Mouse (Mus musculus): ENCODE measurements around the gene Arl10. TPM values are rescaled to one million over a fixed set of nuclear protein-coding genes. Genes with fewer than 3 reads are reported as not detected.

The Arl10 gene
- total RNA-seq (2021), result 10 to 100 TPM; 27.1 to 31.4 TPM
- long read RNA-seq, experiment 1, partial matches to known transcripts, result 0 of 7 reads
- long read RNA-seq, experiment 1, other reads (novel, unspliced or antisense), result 1 of 7 reads
- long read RNA-seq, experiment 2, partial matches to known transcripts, result 0 of 5 reads
- long read RNA-seq, experiment 2, other reads (novel, unspliced or antisense), result 1 of 5 reads

- DNase-seq, result peak; percentile 86
Observed at GRCm38 (mm10) chr13:54574854-54575481, at the start of gene Arl10. Arl10 (plus strand) TSS chr13:54575015.

DNA sequence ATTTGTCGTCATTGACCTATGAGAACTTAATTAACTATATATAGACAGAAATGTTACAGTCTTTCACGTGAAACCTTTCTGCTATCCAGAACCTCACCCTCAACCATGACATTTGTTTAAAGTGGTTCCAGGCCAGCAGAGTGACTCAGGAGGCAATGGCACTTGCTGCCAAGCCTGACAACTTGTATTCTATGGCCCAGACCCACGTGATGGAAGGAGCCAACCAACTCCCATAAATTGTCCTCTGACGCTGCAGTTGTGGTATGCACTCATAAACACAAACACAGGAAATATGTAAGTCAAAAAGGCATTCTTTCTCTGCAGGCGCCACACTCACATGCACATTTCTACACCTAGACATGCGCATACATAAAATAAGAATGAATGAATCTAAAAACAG lies 47.7 kb upstream of the Arl10 start:
- peak; percentile 30 for DNase-seq

DNA sequence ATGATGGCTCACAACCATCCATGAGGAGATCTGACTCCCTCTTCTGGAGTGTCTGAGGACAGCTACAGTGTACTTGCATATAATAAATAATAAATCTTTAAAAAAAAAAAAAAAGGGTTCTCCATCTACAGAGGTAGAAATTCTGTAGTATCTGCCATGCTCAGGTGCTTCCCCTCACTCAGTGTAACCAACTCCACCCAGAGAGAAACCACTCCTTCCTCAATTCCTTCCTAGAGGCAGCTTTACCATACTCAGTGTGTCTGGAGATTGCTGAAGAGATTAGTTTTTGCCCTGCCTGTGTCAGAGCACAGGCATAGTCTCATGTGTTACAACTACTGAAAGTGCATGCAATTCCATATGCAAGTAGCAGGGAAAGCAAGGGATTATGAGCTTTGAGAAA lies 42.7 kb upstream of the Arl10 start:
- DNase-seq, result no peak

DNA sequence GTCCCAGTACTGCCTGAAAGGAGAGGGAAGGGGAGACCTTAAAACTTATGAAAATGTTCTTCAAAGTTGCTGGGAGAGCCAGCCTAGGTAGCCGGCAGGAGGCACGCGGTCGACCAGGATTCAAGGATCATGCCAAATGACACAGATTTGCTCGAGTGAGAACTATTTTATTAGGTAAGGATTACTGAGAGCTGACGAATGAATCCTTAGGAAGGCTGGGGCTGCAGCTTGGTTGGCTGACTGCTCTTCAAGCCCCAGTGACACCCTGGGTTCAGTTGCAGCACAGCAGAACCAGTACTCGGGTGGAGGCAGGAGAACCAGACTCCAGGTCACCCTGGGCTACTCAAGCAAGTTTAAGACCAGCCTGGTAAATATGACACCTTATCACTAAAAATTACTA lies 26.8 kb upstream of the Arl10 start:
- no peak for DNase-seq

- no peak for DNase-seq
Observed at GRCm38 (mm10) chr13:54556176-54556575, 18.6 kb upstream of the Arl10 start.

- peak; percentile 73 for DNase-seq
Observed at GRCm38 (mm10) chr13:54556796-54557195, 18.0 kb upstream of the Arl10 start.

- DNase-seq, result no peak
Observed at GRCm38 (mm10) chr13:54557652-54558051, 17.2 kb upstream of the Arl10 start.

DNA sequence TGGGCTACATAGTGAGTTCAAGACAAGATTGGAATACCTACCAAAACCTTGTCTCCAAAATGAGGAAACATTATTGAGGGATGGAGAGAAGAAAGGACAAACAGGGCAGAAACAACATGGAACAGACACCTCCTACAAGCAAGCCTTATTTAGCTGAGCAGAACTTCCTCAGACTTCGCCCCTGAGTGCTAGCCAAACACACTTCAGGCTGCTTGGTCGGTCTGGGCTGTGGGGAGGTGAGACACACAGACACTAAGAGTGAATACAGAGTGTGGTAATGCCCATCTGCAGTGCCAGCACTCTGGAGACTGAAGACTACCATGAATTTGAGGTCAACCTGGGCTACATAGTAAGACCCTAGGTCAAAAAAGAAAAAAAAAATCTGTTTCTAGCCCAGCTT lies 15.2 kb upstream of the Arl10 start:
- no peak for DNase-seq

- no peak for DNase-seq
Observed at GRCm38 (mm10) chr13:54560608-54561007, 14.2 kb upstream of the Arl10 start.

GRCm38 (mm10) chr13:54562562-54562961 lies 12.3 kb upstream of the Arl10 start:
- no peak for DNase-seq

GRCm38 (mm10) chr13:54564232-54565200 lies 10.3 kb upstream of the Arl10 start:
- DNase-seq, result no peak

- DNase-seq, result peak; percentile 96
Observed at GRCm38 (mm10) chr13:54565201-54565581, 9.6 kb upstream of the Arl10 start, which contains the start of gene 4833439L19Rik. 4833439L19Rik (minus strand) TSS chr13:54565435.

- peak; percentile 57 for DNase-seq
Observed at GRCm38 (mm10) chr13:54565594-54566345, 9.0 kb upstream of the Arl10 start.

DNA sequence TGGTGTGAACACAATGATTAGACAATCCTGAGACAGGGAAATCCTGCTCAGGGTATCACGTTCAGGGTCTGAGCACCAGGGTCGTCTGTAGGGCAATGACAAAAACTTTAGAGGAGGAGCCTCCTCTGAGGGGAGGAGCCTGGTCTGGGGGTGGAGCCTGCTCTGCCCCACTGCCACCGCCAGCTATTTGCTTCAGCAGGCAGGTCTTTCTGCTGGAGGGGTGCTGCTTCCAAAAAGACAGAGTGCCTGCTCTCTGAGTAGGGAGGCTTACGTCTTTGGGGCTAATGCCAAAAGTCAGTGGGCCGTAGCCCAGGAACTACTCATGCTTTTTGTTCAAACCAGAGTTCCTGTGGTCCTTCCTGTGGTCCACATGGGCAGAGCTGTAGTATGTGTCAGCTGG lies 6.4 kb upstream of the Arl10 start:
- DNase-seq, result no peak

- no peak for DNase-seq
Observed at GRCm38 (mm10) chr13:54569282-54569681, 5.5 kb upstream of the Arl10 start.

DNA sequence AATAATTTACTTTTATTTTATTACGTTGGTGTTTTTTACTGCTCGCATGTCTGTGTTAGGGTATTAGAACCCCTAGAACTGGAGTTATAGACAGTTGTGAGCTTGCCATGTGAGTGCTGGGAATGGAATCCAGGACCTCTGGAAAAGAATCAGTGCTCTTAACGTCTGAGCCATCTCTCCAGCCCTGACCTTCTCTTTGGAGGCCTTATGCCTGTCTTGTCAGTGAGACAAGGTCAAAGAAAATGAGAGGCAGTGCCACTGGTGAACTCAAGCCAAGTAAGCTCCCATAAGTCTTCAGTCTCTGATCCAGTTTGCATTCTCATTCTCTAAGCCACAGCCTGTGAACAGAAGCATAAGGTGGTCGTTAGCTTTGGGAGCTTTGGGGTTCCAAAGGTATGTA lies 4.1 kb upstream of the Arl10 start:
- peak; percentile 53 for DNase-seq

- peak; percentile 45 for DNase-seq
Observed at GRCm38 (mm10) chr13:54571637-54572036, 3.2 kb upstream of the Arl10 start.

GRCm38 (mm10) chr13:54572621-54573020 lies 2.2 kb upstream of the Arl10 start:
- no peak for DNase-seq

DNA sequence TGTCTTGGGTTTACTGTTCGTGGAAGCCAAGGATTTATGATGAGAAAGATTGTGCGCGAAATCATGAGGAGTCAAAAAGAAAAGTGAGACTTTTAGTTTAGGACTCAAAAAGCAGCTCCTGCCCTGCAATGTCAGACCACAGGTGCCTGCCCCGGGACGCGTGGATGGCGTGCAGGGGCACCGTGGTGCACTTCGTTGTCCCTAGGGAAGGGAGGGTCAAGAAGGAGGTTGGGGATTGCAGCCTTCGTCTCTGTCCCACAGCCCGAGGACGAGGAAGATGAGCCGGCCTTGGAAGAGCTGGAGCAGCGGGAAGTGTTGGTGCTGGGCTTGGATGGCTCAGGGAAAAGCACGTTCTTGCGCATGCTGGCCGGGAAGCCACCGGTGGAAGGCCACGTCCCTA lies 674 bp downstream of the Arl10 start:
- peak; percentile 42 for DNase-seq

DNA sequence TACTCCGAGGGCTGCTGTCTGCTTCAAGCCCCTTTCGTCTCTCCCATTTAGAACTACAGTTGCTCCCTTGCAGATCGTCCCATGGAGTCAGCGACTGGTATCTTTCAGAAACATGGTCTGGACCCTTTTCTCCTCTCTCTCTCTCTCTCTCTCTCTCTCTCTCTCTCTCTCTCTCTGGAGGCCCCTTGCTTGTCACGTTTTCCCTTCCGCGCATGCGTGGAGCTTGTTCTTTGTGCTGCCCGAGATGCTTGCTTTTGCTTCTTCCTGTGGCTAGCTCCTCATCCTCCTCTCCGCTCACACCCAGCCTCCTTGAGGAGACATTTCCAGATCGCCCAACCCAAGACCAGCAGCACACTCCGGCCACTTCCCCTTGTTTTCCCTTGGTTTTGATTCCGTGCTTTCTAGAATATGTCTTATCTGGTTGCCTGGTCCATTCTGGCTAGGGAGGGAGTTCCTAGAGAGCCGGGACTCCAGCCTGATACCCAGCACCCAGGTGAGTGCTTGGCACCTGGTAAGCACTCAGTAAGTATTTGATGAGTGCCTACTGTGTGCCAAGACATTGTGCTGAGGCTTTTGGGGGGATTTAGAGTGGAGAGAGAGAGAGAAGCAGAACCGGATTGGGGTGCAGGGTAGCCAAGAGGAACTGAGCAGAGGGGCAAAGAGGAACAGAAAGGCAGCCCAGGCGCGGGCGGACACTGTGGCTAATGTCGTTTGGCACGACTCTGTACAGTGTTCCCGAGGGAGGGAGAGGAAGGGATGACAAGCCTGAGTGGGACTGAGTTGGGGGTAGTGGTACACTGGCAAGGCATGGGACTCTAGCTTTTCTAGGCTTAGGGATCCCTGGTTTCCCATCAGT lies 3.1 kb downstream of the Arl10 start:
- no peak for DNase-seq

DNA sequence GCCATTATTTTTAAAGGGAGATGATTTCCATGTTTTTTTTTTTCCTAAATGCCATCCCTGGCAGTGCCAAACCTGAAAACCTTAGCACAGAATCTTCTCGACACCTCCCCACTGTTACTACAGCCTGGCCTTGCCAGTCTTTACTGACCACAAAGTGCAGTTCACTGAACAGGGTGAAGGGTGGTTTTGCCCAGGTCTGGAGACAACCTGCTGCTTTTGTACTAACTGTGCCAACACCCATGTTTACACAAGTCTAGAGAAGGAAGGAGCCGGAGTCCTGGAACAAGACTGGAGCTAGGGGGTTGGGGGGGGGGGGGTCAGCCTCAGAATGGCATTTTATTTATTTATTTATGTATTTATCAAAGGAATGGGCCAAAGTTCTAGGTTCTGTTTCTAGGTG lies 6.6 kb downstream of the Arl10 start:
- no peak for DNase-seq

Data from adrenal gland, postnatal 10 days (tissue).